Mouse (Mus musculus) liver, embryonic 14.5 days (tissue): ENCODE measurements around the gene Sertad4.

Experiments
- CTCF ChIP-seq: IDR thresholded peaks from 2 replicates; pipeline ENCODE4 v1.5.1; 2016; ENCODE audit warnings: antibody characterized with exemption, low read depth, control low read depth
- EP300 ChIP-seq: IDR thresholded peaks from 2 replicates; pipeline ENCODE4 v1.6.1; 2016; ENCODE audit warnings: antibody characterized with exemption, low read depth

DNA sequence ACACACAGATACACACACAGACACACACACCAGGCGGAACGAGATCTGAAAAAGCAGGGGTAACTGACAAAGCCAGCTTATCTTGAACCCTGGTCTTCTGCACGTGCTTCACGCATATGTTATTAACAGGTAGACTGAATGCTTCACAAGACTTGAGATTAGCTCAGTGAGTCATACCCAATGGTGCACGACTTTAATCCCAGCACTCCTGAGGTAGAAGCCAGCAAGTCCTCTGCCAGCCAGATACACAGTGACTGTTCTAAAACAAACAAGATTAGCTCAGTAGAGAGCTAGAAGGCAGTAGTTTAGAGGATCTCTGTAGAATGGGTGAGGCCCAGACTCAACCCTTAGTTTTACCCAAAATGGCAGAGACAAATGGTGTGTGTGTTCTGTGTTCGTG, 4.7 kb upstream of the Sertad4 start:
- TF ChIP-seq CTCF (no peak), EP300 (no peak)
